Mouse (Mus musculus) erythroid progenitor cell, adult 5-6 weeks (primary cell): ENCODE data around the gene Sh3pxd2a. TPM values are rescaled to one million over a fixed set of nuclear protein-coding genes. Genes with fewer than 3 reads are reported as not detected.

Experiments
- ATAC-seq: replicated peaks from 2 replicates; pipeline ENCODE4 v1.8.0; 2016; ENCODE audit warnings: moderate number of reproducible peaks, mild to moderate bottlenecking, moderate TSS enrichment, inconsistent platforms; ENCODE audit not compliant: poor library complexity, low FRiP score, severe bottlenecking
- total RNA-seq, 2 experiments: library from RNA; stranded (forward) in 1 of 2; stranded (reverse) in 1 of 2; fragments of 150-400 nt in 1 of 2; fragments of 186-747, 209-891 nt in 1 of 2; gene quantifications; 2 replicates each; pipeline versions ENCODE4 v1.2.3 to v1.2.4; 2015 to 2017; ENCODE audit warnings: low replicate concordance in 2 of 2

Sh3pxd2a gene
- total RNA-seq, 2 experiments from 2014 or later: 1.1 to 6.3 TPM

DNA sequence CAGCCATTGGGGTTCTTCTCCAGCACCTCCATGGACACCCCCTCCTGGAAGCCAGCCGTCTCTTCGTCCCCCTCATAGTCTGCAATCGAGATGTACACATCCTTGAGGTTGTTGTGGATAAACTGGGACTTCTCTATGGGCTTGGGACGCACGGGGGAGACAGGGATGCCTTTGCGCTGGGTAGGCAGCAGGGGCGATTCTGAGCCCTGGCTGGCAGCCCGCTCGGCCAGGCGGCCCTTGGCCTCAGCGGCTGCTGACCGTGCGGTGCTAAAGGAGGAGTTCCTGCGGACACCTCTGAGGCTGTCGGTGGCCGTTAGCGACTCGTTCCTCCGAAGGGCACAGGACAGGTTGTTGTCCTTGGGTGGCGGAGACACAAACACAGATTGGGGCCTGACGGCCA lies 197.1 kb downstream of the Sh3pxd2a start:
- ATAC-seq: no peak

GRCm38 (mm10) chr19:47266070-47266801 lies 198.0 kb downstream of the Sh3pxd2a start:
- no peak for ATAC-seq

DNA sequence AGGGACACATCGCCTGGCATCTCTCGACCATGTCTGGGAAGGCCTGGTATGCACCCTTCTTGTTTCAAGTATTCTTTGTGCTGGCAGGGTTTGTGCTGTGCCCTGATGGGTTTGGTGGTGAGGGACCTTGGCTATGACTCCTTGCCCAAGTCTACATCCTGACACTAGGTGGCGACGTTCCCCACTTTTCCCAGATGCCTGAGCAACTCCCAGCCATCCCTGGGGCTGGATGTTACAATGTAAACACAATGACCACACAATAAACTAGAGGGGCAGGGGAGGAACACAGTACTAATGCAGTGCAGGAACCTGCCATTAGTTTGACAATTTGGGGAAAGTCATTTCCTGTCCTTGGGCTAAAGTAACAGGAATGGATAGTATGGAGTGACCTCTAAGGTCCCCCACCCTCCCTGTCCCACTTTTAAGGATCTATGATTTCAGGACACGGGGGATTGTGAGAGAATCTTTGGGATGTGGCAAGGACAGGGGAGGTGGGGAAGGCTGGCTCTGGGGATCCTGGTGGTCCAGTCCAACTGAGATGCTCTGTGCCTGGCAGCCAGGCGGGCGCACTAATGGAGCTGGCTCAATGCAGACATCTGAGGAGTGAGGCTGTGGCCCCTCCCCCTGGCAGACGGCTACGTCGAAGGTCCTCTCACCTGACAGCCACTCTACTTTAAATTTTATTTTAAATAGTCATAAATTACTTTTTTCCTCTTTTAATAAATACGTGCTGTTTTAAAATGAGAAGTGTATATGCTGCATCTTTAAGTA lies 199.7 kb downstream of the Sh3pxd2a start:
- no peak for ATAC-seq

DNA sequence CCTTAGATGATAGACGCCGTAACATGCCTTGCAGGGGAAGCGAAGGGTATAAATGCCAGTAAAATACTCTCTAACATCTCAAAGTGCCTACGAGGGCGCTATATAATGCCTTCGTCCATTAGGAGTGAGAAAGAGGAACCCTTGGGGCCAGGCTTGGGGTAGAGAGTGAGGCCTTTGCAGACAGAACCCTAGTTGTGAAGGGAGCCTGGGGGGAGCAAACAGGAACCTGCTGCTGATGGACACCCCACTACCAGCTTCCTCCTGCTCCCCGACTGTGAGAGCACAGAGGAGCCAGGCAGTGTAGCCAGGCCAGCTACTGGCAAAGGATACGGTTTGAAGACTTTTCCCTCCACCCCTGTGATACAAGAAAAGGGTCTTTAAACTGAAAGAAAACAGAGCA lies 200.6 kb downstream of the Sh3pxd2a start:
- ATAC-seq: no peak

GRCm38 (mm10) chr19:47261196-47261595 lies 203.0 kb downstream of the Sh3pxd2a start:
- ATAC-seq: no peak

DNA sequence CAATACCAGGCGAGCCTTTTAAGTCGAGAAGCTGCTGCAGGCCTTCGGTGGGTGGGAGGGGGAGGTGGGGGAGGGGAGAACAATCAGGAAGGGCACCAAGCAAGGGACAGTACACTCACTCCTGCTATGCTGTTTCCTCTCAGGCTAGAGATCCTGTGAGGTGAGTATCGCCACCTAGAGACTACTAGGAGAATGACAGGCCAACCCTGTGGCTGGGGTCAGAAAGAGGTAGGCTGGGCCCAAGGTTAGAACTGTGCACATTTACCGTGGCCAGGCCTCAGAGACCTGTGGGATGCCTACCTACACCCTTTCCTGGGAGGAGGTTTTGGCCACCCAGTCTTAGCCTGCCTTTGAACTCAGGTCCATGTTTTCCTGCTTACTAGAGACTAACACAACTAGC lies 204.6 kb downstream of the Sh3pxd2a start:
- no peak for ATAC-seq

DNA sequence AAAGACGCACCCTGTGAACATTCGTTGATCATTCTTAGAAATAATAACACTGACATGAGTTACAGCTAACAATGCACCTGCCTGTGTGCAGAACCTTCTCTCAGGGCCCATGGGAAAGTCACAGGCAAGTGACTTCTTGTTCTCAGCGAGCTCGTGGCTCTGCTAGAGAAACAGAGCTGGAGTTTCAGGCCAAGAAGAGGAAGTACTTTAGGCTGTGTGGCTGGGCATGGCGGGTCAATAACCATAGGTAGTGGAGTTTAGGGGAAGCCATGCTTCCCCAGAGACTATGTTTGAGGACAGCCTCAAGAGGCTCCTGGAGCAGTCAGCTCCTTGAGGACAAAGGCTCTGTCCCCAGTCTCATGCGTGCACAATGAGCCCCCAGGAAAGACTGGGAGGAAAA lies 208.3 kb downstream of the Sh3pxd2a start:
- no peak for ATAC-seq

GRCm38 (mm10) chr19:47255036-47255435 lies 209.2 kb downstream of the Sh3pxd2a start:
- ATAC-seq: no peak

GRCm38 (mm10) chr19:47253053-47253628 lies 211.1 kb downstream of the Sh3pxd2a start:
- no peak for ATAC-seq

DNA sequence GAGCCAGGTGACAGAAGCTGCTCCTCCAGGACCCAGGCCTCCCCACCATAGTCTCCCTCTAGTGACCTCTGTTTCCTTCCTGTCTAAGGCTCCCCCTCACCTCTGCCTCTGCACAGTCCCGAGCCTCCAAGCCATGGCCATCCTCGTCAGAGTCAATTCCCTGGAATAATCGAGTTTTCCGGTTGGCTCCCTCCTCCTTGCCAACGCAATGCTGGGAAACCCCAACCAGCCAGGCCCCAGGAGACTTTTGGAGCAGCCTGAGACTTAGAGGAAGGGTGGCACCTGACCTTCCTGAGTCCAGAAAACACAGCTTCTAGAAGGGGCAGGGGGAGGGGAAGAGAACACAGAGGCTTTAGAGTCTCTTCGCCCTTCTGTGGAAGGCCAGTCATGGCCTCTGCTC lies 213.3 kb downstream of the Sh3pxd2a start:
- ATAC-seq: no peak

GRCm38 (mm10) chr19:47248906-47249568 lies 215.2 kb downstream of the Sh3pxd2a start:
- no peak for ATAC-seq

DNA sequence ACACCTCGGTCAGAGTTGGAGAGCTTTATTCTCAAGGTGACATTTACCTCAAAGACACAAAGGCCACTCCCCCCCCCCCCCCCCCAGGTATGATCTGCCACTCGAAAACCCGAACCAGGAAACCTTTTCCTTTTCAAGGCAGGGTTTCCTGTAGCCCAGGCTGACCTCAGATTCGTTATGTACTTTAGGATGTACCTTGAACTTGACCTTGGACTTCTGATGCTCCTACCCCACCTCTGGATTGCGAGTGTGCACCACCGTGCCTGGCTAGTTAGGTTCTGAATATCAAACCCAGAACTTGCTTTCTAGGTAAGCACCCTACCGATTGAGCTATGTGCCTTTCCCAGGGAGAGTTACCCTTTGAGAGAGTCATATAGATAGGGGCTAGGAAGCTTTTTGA lies 215.9 kb downstream of the Sh3pxd2a start:
- no peak for ATAC-seq

DNA sequence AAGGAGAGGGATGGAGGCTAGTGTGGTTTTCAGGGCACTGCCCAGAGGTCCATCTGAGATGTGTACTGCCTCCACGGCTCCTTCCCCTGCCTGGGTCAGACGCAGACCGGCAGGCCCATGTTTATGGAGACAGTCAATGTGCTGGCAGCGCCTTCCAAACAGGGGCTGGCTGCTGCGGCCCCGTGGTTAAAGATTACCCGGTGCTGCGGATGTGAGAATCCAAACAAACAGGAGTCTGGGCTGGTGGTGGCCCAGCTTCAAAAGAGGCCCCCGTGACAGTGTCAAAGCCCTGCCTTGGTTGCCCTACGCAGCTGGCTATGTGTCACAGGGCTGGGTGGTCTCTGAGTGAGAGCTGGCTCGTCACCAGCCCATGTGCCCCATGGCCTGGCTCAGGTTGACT lies 216.4 kb downstream of the Sh3pxd2a start:
- no peak for ATAC-seq

DNA sequence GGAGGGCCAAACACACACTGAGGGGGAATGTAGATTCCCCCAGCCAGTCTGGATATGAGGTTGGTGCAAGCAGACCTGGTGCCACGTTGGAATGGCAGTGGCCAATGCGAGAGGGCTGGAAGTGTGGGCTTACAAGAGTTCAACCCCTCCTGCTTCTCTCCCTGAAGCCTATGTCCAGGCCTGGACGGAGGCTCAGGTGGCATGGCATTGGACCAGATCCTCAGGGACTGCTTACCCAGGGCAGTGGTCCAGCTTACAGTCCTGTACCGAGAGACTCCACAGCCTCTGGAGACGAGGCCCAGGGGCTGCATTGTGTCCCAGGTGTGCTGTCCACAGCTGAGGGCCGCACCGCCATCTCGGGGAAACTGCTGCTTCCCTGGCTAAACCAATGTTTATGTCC lies 218.7 kb downstream of the Sh3pxd2a start:
- no peak for ATAC-seq

- no peak for ATAC-seq
Observed at GRCm38 (mm10) chr19:47242227-47242626, 222.0 kb downstream of the Sh3pxd2a start.

DNA sequence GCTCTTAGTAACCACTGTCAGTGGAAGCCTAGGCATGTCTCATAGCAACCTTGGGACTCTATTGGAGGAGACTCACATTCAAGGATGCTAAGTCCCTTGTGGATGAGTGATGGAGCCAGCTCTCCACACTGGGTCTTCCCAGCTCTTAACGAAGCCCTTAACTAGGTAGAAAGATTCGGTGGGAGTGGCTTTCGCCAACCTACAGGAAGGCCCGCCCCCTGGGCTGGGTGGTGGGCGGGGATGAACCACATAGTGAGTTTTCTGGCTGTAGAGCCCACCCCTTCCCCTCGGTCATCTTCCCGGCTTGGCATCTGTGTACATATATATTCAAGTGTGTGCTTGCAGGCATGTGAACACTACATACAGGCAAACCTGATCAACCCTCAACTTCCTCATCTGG lies 223.2 kb downstream of the Sh3pxd2a start:
- no peak for ATAC-seq

DNA sequence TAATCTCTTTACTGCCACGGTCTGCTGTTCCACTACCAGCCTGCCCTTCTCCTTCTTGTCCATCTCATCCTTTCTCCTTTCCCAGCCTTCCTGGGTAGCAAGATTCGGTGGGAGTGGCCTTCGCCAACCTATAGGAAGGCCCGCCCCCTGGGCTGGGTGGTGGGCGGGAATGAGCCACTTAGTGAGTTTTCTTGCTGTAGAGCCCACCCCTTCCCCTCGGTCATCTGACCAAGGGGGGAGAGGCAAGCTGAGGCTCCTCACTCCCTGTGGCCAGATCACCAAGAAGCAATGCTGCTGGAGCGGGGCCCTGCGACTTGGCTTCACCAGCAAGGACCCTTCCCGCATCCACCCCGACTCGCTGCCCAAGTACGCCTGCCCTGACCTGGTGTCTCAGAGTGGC lies 224.1 kb downstream of the Sh3pxd2a start:
- ATAC-seq: no peak

DNA sequence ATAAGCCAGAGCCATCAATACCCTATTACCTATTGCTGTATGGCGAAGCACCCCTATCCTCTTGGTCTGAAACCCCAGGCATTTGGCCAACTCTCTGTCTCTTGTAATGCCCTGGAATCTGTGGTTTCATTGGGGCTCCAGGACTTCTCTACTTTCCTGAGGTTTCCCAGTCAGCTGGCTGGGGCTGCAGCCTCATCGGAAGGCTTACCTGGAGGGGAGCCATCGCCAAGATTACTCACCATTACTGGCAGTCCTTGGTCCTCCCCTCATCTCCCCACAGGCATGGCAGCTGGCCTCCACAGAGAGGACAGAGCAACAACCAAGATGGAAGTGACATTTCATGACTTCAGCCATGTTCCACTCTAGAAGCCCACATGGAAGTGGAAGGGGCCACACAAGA lies 231.1 kb downstream of the Sh3pxd2a start:
- no peak for ATAC-seq

GRCm38 (mm10) chr19:47232077-47232865 lies 231.9 kb downstream of the Sh3pxd2a start:
- no peak for ATAC-seq

DNA sequence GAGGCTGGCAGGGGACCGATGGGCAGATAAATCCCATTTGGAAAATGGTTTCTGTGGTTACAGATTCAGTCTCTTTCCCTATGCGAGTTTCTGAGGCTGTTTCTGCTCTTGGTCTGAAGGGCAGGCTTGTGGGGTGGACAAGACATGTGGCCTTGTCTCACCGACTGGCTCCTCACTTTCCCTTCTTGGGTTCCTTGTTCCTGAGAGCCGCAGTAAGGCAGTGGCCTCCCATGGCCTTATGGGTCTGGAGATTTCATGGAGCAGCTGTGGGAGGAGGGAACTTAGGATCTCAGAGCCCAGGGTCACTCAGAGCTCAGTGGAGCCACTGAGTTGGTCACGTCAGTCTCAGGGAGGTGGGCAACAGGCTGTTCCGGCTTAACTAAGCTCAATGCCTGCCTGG lies 232.8 kb downstream of the Sh3pxd2a start:
- no peak for ATAC-seq
